Mouse (Mus musculus) MEL (cell line): Measurements from ENCODE around the gene Trim47. TPM values are rescaled to one million over a fixed set of nuclear protein-coding genes. Genes with fewer than 3 reads are reported as not detected.

ENCODE experiments used
- DNase-seq: peaks from one replicate; pipeline ENCODE4 v3.0.0; 2011; ENCODE audit warnings: low read depth, low spot score
- H3K27ac ChIP-seq: 2 replicates; pipeline ENCODE4 v1.5.1; 2012; ENCODE audit warnings: low read depth, mild to moderate bottlenecking, control low read depth, low read length, moderate library complexity; ENCODE audit not compliant: control insufficient read depth
- H3K27me3 ChIP-seq, 2 experiments: fragments of 150-350 bp in 1 of 2; sonication (generic) in 1 of 2; 2 replicates each; pipeline ENCODE4 v1.6.1; 2012; ENCODE audit warnings: low read length in 2 of 2, mild to moderate bottlenecking in 2 of 2, improper control_type of control experiment in 1 of 2, moderate library complexity in 1 of 2; ENCODE audit not compliant: insufficient read depth in 2 of 2, control insufficient read depth in 1 of 2
- H3K36me3 ChIP-seq, 2 experiments: 2 replicates each; pipeline ENCODE4 v1.6.1; 2012 to 2014; ENCODE audit warnings: low read length in 2 of 2, improper control_type of control experiment in 1 of 2, inconsistent platforms in 1 of 2, mild to moderate bottlenecking in 1 of 2; ENCODE audit not compliant: insufficient read depth in 2 of 2, control insufficient read depth in 1 of 2
- H3K4me1 ChIP-seq, 2 experiments: fragments of 150-350 bp in 1 of 2; sonication (generic) in 1 of 2; 2 replicates each; pipeline ENCODE4 v1.6.1; 2012; ENCODE audit warnings: low read length in 2 of 2, improper control_type of control experiment in 1 of 2, mild to moderate bottlenecking in 1 of 2; ENCODE audit not compliant: insufficient read depth in 2 of 2, control insufficient read depth in 1 of 2
- H3K4me3 ChIP-seq, 2 experiments: fragments of 150-350 bp in 1 of 2; sonication (generic) in 1 of 2; 2 replicates each; pipeline ENCODE4 v1.5.1; 2012; ENCODE audit warnings: low read depth in 2 of 2, low read length in 2 of 2, mild to moderate bottlenecking in 2 of 2, moderate library complexity in 2 of 2, control low read depth in 1 of 2, improper control_type of control experiment in 1 of 2; ENCODE audit not compliant: control insufficient read depth in 1 of 2, insufficient read depth in 1 of 2
- H3K79me2 ChIP-seq: 2 replicates; pipeline ENCODE4 v1.6.1; 2012; ENCODE audit warnings: mild to moderate bottlenecking, low read length, moderate library complexity; ENCODE audit not compliant: control insufficient read depth, poor library complexity, insufficient read depth
- H3K9ac ChIP-seq: 2 replicates; pipeline ENCODE4 v1.6.1; 2012; ENCODE audit warnings: low read depth, mild to moderate bottlenecking, control low read depth, low read length, moderate library complexity; ENCODE audit not compliant: control insufficient read depth, poor library complexity, severe bottlenecking
- H3K9me3 ChIP-seq: fragments of 150-350 bp; sonication (generic); replicated peaks from 2 replicates; pipeline ENCODE4 v1.6.1; 2012; ENCODE audit warnings: mild to moderate bottlenecking, low read length, improper control_type of control experiment, moderate library complexity; ENCODE audit not compliant: insufficient read depth
- BHLHE40 ChIP-seq: IDR thresholded peaks from 2 replicates; pipeline ENCODE4 v1.6.1; 2012; ENCODE audit warnings: low read depth, mild to moderate bottlenecking, inconsistent platforms, low read length, improper control_type of control experiment, borderline replicate concordance
- CHD2 ChIP-seq: IDR thresholded peaks from 2 replicates; pipeline ENCODE4 v1.6.1; 2011; ENCODE audit warnings: low read length, improper control_type of control experiment
- E2F4 ChIP-seq: IDR thresholded peaks from 2 replicates; pipeline ENCODE4 v1.6.1; 2011; ENCODE audit warnings: low read depth, low read length, improper control_type of control experiment, borderline replicate concordance
- ELF1 ChIP-seq: IDR thresholded peaks from 2 replicates; pipeline ENCODE4 v1.6.1; 2014; ENCODE audit warnings: low read depth, mild to moderate bottlenecking, inconsistent platforms, low read length, improper control_type of control experiment, moderate library complexity
- EP300 ChIP-seq, 2 experiments: IDR thresholded peaks; 2 replicates each; pipeline ENCODE4 v1.6.1; 2011; ENCODE audit warnings: improper control_type of control experiment in 2 of 2, low read length in 2 of 2, low read depth in 1 of 2, mild to moderate bottlenecking in 1 of 2
- GABPA ChIP-seq: IDR thresholded peaks from 2 replicates; pipeline ENCODE4 v1.6.1; 2012; ENCODE audit warnings: low read depth, mild to moderate bottlenecking, inconsistent platforms, low read length, improper control_type of control experiment, moderate library complexity
- JUND ChIP-seq: IDR thresholded peaks from 2 replicates; pipeline ENCODE4 v1.6.1; 2011; ENCODE audit warnings: low read depth, mild to moderate bottlenecking, improper control_type of control experiment, low read length
- MXI1 ChIP-seq: IDR thresholded peaks from 2 replicates; pipeline ENCODE4 v1.6.1; 2011; ENCODE audit warnings: mild to moderate bottlenecking, low read depth, low read length, improper control_type of control experiment
- MYC ChIP-seq: IDR thresholded peaks from 2 replicates; pipeline ENCODE4 v1.6.1; 2011; ENCODE audit warnings: low read depth, mild to moderate bottlenecking, low read length, improper control_type of control experiment, moderate library complexity
- NELFE ChIP-seq: IDR thresholded peaks from 2 replicates; pipeline ENCODE4 v1.6.1; 2011; ENCODE audit warnings: low read depth, low read length, improper control_type of control experiment
- NRF1 ChIP-seq: IDR thresholded peaks from 2 replicates; pipeline ENCODE4 v1.6.1; 2014; ENCODE audit warnings: low read depth, mild to moderate bottlenecking, inconsistent platforms, low read length, improper control_type of control experiment, moderate library complexity; ENCODE audit not compliant: poor library complexity, insufficient read depth, severe bottlenecking
- POLR2AphosphoS5 ChIP-seq: IDR thresholded peaks from 2 replicates; pipeline ENCODE4 v1.6.1; 2012; ENCODE audit warnings: low read depth, borderline replicate concordance, mild to moderate bottlenecking, inconsistent platforms, low read length, moderate library complexity, mixed read lengths
- SIN3A ChIP-seq: IDR thresholded peaks from 2 replicates; pipeline ENCODE4 v1.6.1; 2012; ENCODE audit warnings: low read length, improper control_type of control experiment, inconsistent platforms
- TAL1 ChIP-seq: IDR thresholded peaks from 2 replicates; pipeline ENCODE4 v1.6.1; 2012; ENCODE audit warnings: mild to moderate bottlenecking, inconsistent platforms, low read length, moderate library complexity, mixed read lengths
- TCF12 ChIP-seq: IDR thresholded peaks from 2 replicates; pipeline ENCODE4 v1.6.1; 2014; ENCODE audit warnings: low read depth, mild to moderate bottlenecking, inconsistent platforms, low read length, improper control_type of control experiment, moderate library complexity
- ZKSCAN1 ChIP-seq: IDR thresholded peaks from 2 replicates; pipeline ENCODE4 v1.6.1; 2012; ENCODE audit warnings: low read depth, mild to moderate bottlenecking, inconsistent platforms, low read length, improper control_type of control experiment, moderate library complexity
- ZNF384 ChIP-seq: IDR thresholded peaks from 2 replicates; pipeline ENCODE4 v1.6.1; 2012; ENCODE audit warnings: low read depth, mild to moderate bottlenecking, inconsistent platforms, low read length, improper control_type of control experiment
- polyA plus RNA-seq, 2 experiments: library from polyadenylated mRNA; stranded (reverse) in 1 of 2; unstranded in 1 of 2; fragments of >175 nt in 1 of 2; fragments of >200 nt in 1 of 2; gene quantifications; 2 replicates each; pipeline versions ENCODE4 v1.2.1 to v1.2.4; 2012; ENCODE audit warnings: low replicate concordance in 2 of 2, low read depth in 1 of 2; ENCODE audit not compliant: insufficient read length in 2 of 2, insufficient read depth in 1 of 2, missing spikeins in 1 of 2
- total RNA-seq: library from RNA; depleted of rRNA; stranded (reverse); fragments of 300-350 nt; gene quantifications from 2 replicates; pipeline ENCODE4 v1.2.3, GENCODE M21; 2012

Gene Trim47
- total and polyA plus RNA-seq, 3 experiments = 5.6 to 6.7 TPM; not detected in 1

- peak overlapping the region; percentile 78 for H3K9ac ChIP-seq
- no peak for DNase-seq
- peak overlapping the region; percentile 35 for H3K27ac ChIP-seq
- peaks cover 7% of the 10 kb centered on the region; the same call in 1 of the 2 replicates for H3K79me2 ChIP-seq
- no peaks in the 10 kb centered on the region for H3K27me3 ChIP-seq
- TF ChIP-seq EP300 (IDR thresholded peaks at IDR 0.05; ENCODE audit: low read depth in 1 of 2, low read length in 2 of 2) (peak in 1 of 2 experiments; percentile 5; a peak in 1 of 4 replicates), MYC (no peak; the same call in 1 of the 2 replicates), BHLHE40 (peak; percentile 71; the same call in 1 of the 2 replicates), TCF12 (no peak), ZKSCAN1 (no peak), GABPA (no peak), NRF1 (no peak), MXI1 (no peak), ZNF384 (no peak), CHD2 (no peak), SIN3A (no peak)
- TF ChIP-seq, all 39 proteins: peak for 2
- peaks cover 0 to 11% of the 10 kb centered on the region in 2 experiments; a peak in 2 of 4 replicates for H3K36me3 ChIP-seq
- H3K4me1 ChIP-seq = peaks cover 0 to 7% of the 10 kb centered on the region in 2 experiments; a peak in 2 of 4 replicates
- no peaks in the 10 kb centered on the region for H3K9me3 ChIP-seq
- H3K4me3 ChIP-seq = peak overlapping the region; percentile 75 to 77
Measured at GRCm38 (mm10) chr11:116167232-116167631, 40.2 kb upstream of the Trim47 start.

- peaks cover 0 to 7% of the 10 kb centered on the region in 2 experiments; a peak in 2 of 4 replicates for H3K4me1 ChIP-seq
- H3K9ac ChIP-seq = no peak overlapping the region
- H3K9me3 ChIP-seq = no peaks in the 10 kb centered on the region
- no peaks in the 10 kb centered on the region for H3K27me3 ChIP-seq
- no peak overlapping the region for H3K27ac ChIP-seq
- no peak overlapping the region for H3K4me3 ChIP-seq
- H3K36me3 ChIP-seq = peaks cover 0 to 7% of the 10 kb centered on the region in 2 experiments; a peak in 2 of 4 replicates
- TF ChIP-seq E2F4 = no peak
- DNase-seq = no peak
- peaks cover 7% of the 10 kb centered on the region; the same call in 1 of the 2 replicates for H3K79me2 ChIP-seq
Measured at GRCm38 (mm10) chr11:116163002-116163401, 36.0 kb upstream of the Trim47 start.

- Histone ChIP-seq H3K27ac (no peak overlapping the region), H3K36me3 (peaks cover 0 to 7% of the 10 kb centered on the region in 2 experiments; a peak in 2 of 4 replicates), H3K79me2 (peaks cover 3% of the 10 kb centered on the region; the same call in 1 of the 2 replicates), H3K4me1 (peaks cover 0 to 7% of the 10 kb centered on the region in 2 experiments; a peak in 2 of 4 replicates), H3K4me3 (no peak overlapping the region), H3K9me3 (no peaks in the 10 kb centered on the region), H3K9ac (no peak overlapping the region), H3K27me3 (no peaks in the 10 kb centered on the region)
- no peak for DNase-seq
- TF ChIP-seq ELF1 = no peak
- no peak for TF ChIP-seq EP300 (IDR thresholded peaks at IDR 0.05; ENCODE audit: low read depth in 1 of 2, low read length in 2 of 2)
- TF ChIP-seq TAL1 = no peak
- no peak for TF ChIP-seq ZKSCAN1
- no peak for TF ChIP-seq POLR2AphosphoS5
- no peak for TF ChIP-seq NELFE
- TF ChIP-seq JUND = no peak
Measured at GRCm38 (mm10) chr11:116162146-116162545, 35.1 kb upstream of the Trim47 start.
